Mouse (Mus musculus) kidney, adult 8-10 months (tissue): Measurements from ENCODE around the gene Git1.

ENCODE experiments used
- DNase-seq, 2 experiments: peaks; one replicate each; pipeline ENCODE4 v3.0.0; 2022

The Git1 gene

GRCm38 (mm10) chr11:77502481-77502880 lies 9.1 kb downstream of the Git1 start:
- DNase-seq = no peak

- DNase-seq = no peak
Observed at GRCm38 (mm10) chr11:77503511-77503910, 10.1 kb downstream of the Git1 start.

GRCm38 (mm10) chr11:77504377-77504776 lies 11.0 kb downstream of the Git1 start:
- DNase-seq = no peak

GRCm38 (mm10) chr11:77505291-77505980 lies 12.1 kb downstream of the Git1 start:
- no peak for DNase-seq

- DNase-seq = peak; percentile 78 to 81
Observed at GRCm38 (mm10) chr11:77506273-77506672, 12.9 kb downstream of the Git1 start.

- DNase-seq = no peak
Observed at GRCm38 (mm10) chr11:77506941-77507340, 13.6 kb downstream of the Git1 start.

GRCm38 (mm10) chr11:77507426-77507825 lies 14.1 kb downstream of the Git1 start:
- no peak for DNase-seq

GRCm38 (mm10) chr11:77508068-77509021 lies 15.0 kb downstream of the Git1 start:
- peak; percentile 84 to 88 for DNase-seq

GRCm38 (mm10) chr11:77511336-77511735 lies 18.0 kb downstream of the Git1 start:
- no peak for DNase-seq

- peak; percentile 83 to 84 for DNase-seq
Observed at GRCm38 (mm10) chr11:77512891-77513810, 19.8 kb downstream of the Git1 start.

GRCm38 (mm10) chr11:77513811-77514170 lies 20.4 kb downstream of the Git1 start:
- DNase-seq = no peak

- DNase-seq = no peak
Observed at GRCm38 (mm10) chr11:77514281-77514831, 21.0 kb downstream of the Git1 start.

GRCm38 (mm10) chr11:77514832-77515636 lies 21.7 kb downstream of the Git1 start, which contains the start of gene Abhd15:
TSS of gene Abhd15 (plus strand) at chr11:77515121.
- peak; percentile 76 to 79 for DNase-seq

GRCm38 (mm10) chr11:77515637-77516552 lies 22.5 kb downstream of the Git1 start, which contains the start of gene Trp53i13:
TSS of gene Trp53i13 (minus strand) at chr11:77515980.
- no peak for DNase-seq

GRCm38 (mm10) chr11:77516553-77517425 lies 23.4 kb downstream of the Git1 start:
- DNase-seq = no peak

GRCm38 (mm10) chr11:77518051-77518798 lies 24.9 kb downstream of the Git1 start:
- DNase-seq = no peak

GRCm38 (mm10) chr11:77519043-77519442 lies 25.7 kb downstream of the Git1 start, which contains the start of gene Gm10392:
TSS of gene Gm10392 (minus strand) at chr11:77519198.
- no peak for DNase-seq
